Comparison of ENCODE assay signal across 35 mouse cellular contexts in the genomic region with DNA sequence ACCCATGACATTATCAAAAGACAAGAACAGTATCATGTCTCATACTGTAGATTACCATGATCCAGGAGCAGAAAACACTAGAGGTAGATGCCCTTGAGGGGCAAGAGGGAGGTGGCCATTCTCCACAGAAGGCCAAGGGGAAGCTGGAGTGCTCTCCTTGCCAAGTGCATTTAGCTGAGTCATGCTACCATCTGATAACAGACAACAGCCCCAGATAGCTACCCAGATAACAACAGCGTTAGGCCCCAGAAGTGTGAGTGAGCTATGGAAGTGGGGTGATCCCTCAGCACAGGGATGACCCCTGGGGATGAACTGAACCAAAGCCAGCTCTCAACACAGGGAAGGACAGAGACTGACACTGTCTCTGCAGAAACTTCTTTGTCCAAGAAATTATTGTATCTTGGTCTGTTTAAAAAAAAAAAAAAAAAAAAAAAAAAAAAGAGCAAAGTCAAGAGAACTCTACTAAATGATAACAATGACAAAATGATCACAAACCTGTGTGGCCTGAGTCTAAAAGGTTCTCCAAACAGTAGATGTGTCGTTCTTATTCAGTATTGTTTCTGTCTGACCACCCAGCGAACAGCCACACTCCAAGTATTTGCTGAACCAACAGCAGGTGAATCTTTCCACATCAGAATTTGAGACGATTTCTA. TPM values are rescaled to one million over a fixed set of nuclear protein-coding genes. Genes with fewer than 3 reads are reported as not detected.
DNase-seq lines count a peak whose midpoint lies in the region; ATAC-seq and TF ChIP-seq lines count a peak whose summit lies in the region.
"Had no signal": no experiment of that assay in that cellular context is flagged by ENCODE, and none has a peak within 500 bp of the region (broad histone marks: within the 10 kb centered on the region; RNA-seq: fewer than 3 reads in every experiment).

No protein-coding gene starts in this region.

- DNase-seq in adrenal gland, adult 2 months, result peak; percentile 44
- no peak for DNase-seq in adrenal gland, postnatal 25 days
- DNase-seq in ES-E14 (ENCODE audit: low read depth, low spot score), result no peak
- DNase-seq in adrenal gland, postnatal 36 days, result peak; percentile 41
- DNase-seq in kidney, postnatal 4 days, result no peak
- DNase-seq in midbrain, embryonic 14.5 days, result no peak
- DNase-seq in retina, postnatal 1 day, result no peak
- DNase-seq: B cell, adult 2 months; cerebellum, adult 8-10 months; gastrocnemius, postnatal 14 days; heart, adult 11 months; kidney, adult 8-10 months; kidney, postnatal 10 days; lung, postnatal 4 days; thymus, adult 2 months; thymus, postnatal 36 days had no signal

- WGBS in midbrain, embryonic 14.5 days, result 90% methylated on average over 4 of the region's 4 CpGs

- H3K9me3 ChIP-seq in ES-E14 (ENCODE audit: control insufficient read depth, insufficient read depth, low read depth, low read length), result no peaks in the 10 kb centered on the region
- H3K9me3 ChIP-seq in midbrain, embryonic 14.5 days (ENCODE audit: control insufficient read depth, low read length), result no peaks in the 10 kb centered on the region
- H3K9me3 ChIP-seq: embryonic facial prominence, embryonic 13.5 days; forebrain, embryonic 10.5 days; heart, embryonic 10.5 days; heart, embryonic 15.5 days; hindbrain, embryonic 13.5 days; limb, embryonic 13.5 days; lung, embryonic 15.5 days; midbrain, embryonic 15.5 days had no signal

- in situ Hi-C loops in ES-E14 (cut with MboI; ENCODE audit: low sequenced_read_pairs in 2 of 2, unreplicated experiment in 2 of 2), result no loop called here

- H3K27me3 ChIP-seq in midbrain, embryonic 14.5 days (ENCODE audit: control insufficient read depth, insufficient read depth, low read length), result no peaks in the 10 kb centered on the region
- H3K27me3 ChIP-seq: CH12.LX; embryonic facial prominence, embryonic 13.5 days; heart, embryonic 15.5 days; hindbrain, embryonic 13.5 days; limb, embryonic 13.5 days; lung, embryonic 15.5 days; midbrain, embryonic 15.5 days had no signal

- H3K4me3 ChIP-seq in ES-E14 (ENCODE audit: insufficient read depth in 1 of 2, low read depth in 1 of 2, low read length in 2 of 2, poor library complexity in 1 of 2, severe bottlenecking in 1 of 2), result peak overlapping the region in 1 of 2 experiments; percentile 57; a peak in 1 of 4 replicates
- H3K4me3 ChIP-seq in midbrain, embryonic 14.5 days (replicated peaks; ENCODE audit: low read depth, low read length), result no peak overlapping the region
- H3K4me3 ChIP-seq: embryonic facial prominence, embryonic 13.5 days; forebrain, embryonic 10.5 days; heart, embryonic 10.5 days; heart, embryonic 15.5 days; hindbrain, embryonic 13.5 days; left cerebral cortex, adult 2 months; limb, embryonic 13.5 days; lung, embryonic 15.5 days; midbrain, embryonic 15.5 days had no signal

- no peak overlapping the region for H3K27ac ChIP-seq in ES-E14 (ENCODE audit: insufficient read depth, low read depth, low read length, poor library complexity, severe bottlenecking)
- no peak overlapping the region for H3K27ac ChIP-seq in midbrain, embryonic 14.5 days (replicated peaks; ENCODE audit: low read depth, low read length)
- H3K27ac ChIP-seq: embryonic facial prominence, embryonic 13.5 days; forebrain, embryonic 10.5 days; heart, embryonic 10.5 days; heart, embryonic 15.5 days; hindbrain, embryonic 13.5 days; left cerebral cortex, adult 2 months; limb, embryonic 13.5 days; lung, embryonic 15.5 days; midbrain, embryonic 15.5 days had no signal

- peak; percentile 77 for ATAC-seq in megakaryocyte progenitor cell, adult 5-6 weeks (replicated peaks; ENCODE audit: poor library complexity)
- ATAC-seq in midbrain, embryonic 14.5 days (ENCODE audit: low FRiP score, low TSS enrichment), result no peak
- ATAC-seq: forebrain, embryonic 16.5 days; intestine, embryonic 16.5 days; midbrain, embryonic 15.5 days had no signal

- H3K9ac ChIP-seq in ES-E14 (ENCODE audit: insufficient read depth, low read depth, low read length, poor library complexity, severe bottlenecking), result no peak overlapping the region
- H3K9ac ChIP-seq in midbrain, embryonic 14.5 days (replicated peaks; ENCODE audit: low read length), result no peak overlapping the region
- H3K9ac ChIP-seq: embryonic facial prominence, embryonic 13.5 days; heart, embryonic 15.5 days; hindbrain, embryonic 13.5 days; limb, embryonic 13.5 days; lung, embryonic 15.5 days; midbrain, embryonic 15.5 days had no signal

- no peaks in the 10 kb centered on the region for H3K36me3 ChIP-seq in ES-E14 (ENCODE audit: control insufficient read depth, insufficient read depth, low read length, poor library complexity, severe bottlenecking)
- no peaks in the 10 kb centered on the region for H3K36me3 ChIP-seq in midbrain, embryonic 14.5 days (ENCODE audit: control insufficient read depth, insufficient read depth, low read length)
- H3K36me3 ChIP-seq: embryonic facial prominence, embryonic 13.5 days; forebrain, embryonic 10.5 days; heart, embryonic 10.5 days; heart, embryonic 15.5 days; hindbrain, embryonic 13.5 days; limb, embryonic 13.5 days; lung, embryonic 15.5 days; midbrain, embryonic 15.5 days had no signal

- H3K4me2 ChIP-seq in midbrain, embryonic 14.5 days (ENCODE audit: low read length), result no peak overlapping the region
- H3K4me2 ChIP-seq: embryonic facial prominence, embryonic 13.5 days; heart, embryonic 15.5 days; hindbrain, embryonic 13.5 days; limb, embryonic 13.5 days; liver, embryonic 11.5 days; lung, embryonic 15.5 days; midbrain, embryonic 15.5 days had no signal

- peaks cover 4 to 8% of the 10 kb centered on the region in 2 experiments; a peak in 1 of 4 replicates for H3K4me1 ChIP-seq in ES-E14 (ENCODE audit: control insufficient read depth in 2 of 2, insufficient read depth in 2 of 2, low read length in 2 of 2, poor library complexity in 1 of 2)
- H3K4me1 ChIP-seq in midbrain, embryonic 14.5 days (ENCODE audit: control insufficient read depth, insufficient read depth, low read length), result no peaks in the 10 kb centered on the region
- H3K4me1 ChIP-seq: embryonic facial prominence, embryonic 13.5 days; forebrain, embryonic 10.5 days; heart, embryonic 10.5 days; heart, embryonic 15.5 days; hindbrain, embryonic 13.5 days; limb, embryonic 13.5 days; lung, embryonic 15.5 days; midbrain, embryonic 15.5 days had no signal

TF ChIP-seq in ES-E14, 5 proteins besides CTCF, POLR2A, EP300 and RAD21:
- TF ChIP-seq ZNF384 (IDR thresholded peaks at IDR 0.05; ENCODE audit: low read depth, low read length), result 0 out of 2 replicates have a peak, but pooled peaks have one; percentile 10
- TF ChIP-seq MAFK (IDR thresholded peaks at IDR 0.05; ENCODE audit: insufficient read depth, low read depth, low read length), result peak; percentile 52; the same call in 1 of the 2 replicates
- TF ChIP-seq ZC3H11A (IDR thresholded peaks at IDR 0.05; ENCODE audit: borderline replicate concordance, low read depth, low read length), result no peak

RNA-seq across cellular contexts. Expression of gene Piwil4, which starts 0.9 kb away (rescaled TPM):
- total RNA-seq in adrenal gland, adult 2 months (2021), result under 1 TPM in 1 of 2 experiments, not detected in 1; 0.14 TPM
- polyA plus RNA-seq in adrenal gland, adult 2 months (2012; rRNA removed), result 0.10 and 0.16 TPM in 2 replicates
- total RNA-seq in adrenal gland, postnatal 25 days (2021), result 0.12 TPM in 1 of 2 replicates, not detected in the other
- total RNA-seq in ES-E14 (2012; rRNA removed), result 2.7 and 4.8 TPM in 2 replicates
- total RNA-seq in adrenal gland, postnatal 36 days (2021), result under 1 TPM in 1 of 2 experiments, not detected in 1; 0.20 TPM
- 0.29 TPM in 1 of 2 replicates, not detected in the other for total RNA-seq in megakaryocyte progenitor cell, adult 5-6 weeks (2015)
- total RNA-seq in megakaryocyte progenitor cell, adult 5-6 weeks (2017), result not detected in 2 replicates
- 0.40 and 0.41 TPM in 2 replicates for polyA plus RNA-seq in midbrain, embryonic 14.5 days (2014; fragmentation: Nextera tagmentation; extraction: Ambion mirVana)
- total RNA-seq: layer of hippocampus, adult 18-20 months; left cerebral cortex, adult 2 months; left cerebral cortex, postnatal 36 days had no signal
- polyA plus RNA-seq: embryonic facial prominence, embryonic 13.5 days; heart, embryonic 10.5 days; limb, embryonic 13.5 days had no signal

RNA-seq across cellular contexts. Expression of gene Fut4, which starts 12.6 kb away (rescaled TPM):
- total RNA-seq in adrenal gland, adult 2 months (2021), result 1 to 10 TPM in 1 of 2 experiments, under 1 TPM in 1; 0.35 to 2.0 TPM
- polyA plus RNA-seq in adrenal gland, adult 2 months (2012; rRNA removed), result 1.7 and 1.8 TPM in 2 replicates
- total RNA-seq in adrenal gland, postnatal 25 days (2021), result 0.95 and 1.3 TPM in 2 replicates
- total RNA-seq in ES-E14 (2012; rRNA removed), result 1.3 and 1.4 TPM in 2 replicates
- 1 to 10 TPM; 1.2 TPM for total RNA-seq in adrenal gland, postnatal 36 days (2021)
- total RNA-seq in megakaryocyte progenitor cell, adult 5-6 weeks (2015), result 6.3 and 10.0 TPM in 2 replicates
- 8.6 and 9.3 TPM in 2 replicates for total RNA-seq in megakaryocyte progenitor cell, adult 5-6 weeks (2017)
- 1.3 and 1.9 TPM in 2 replicates for polyA plus RNA-seq in midbrain, embryonic 14.5 days (2014; fragmentation: Nextera tagmentation; extraction: Ambion mirVana)
- total RNA-seq: CH12.LX had no signal

RNA-seq across cellular contexts. Expression of gene 1700012B09Rik, which starts 31.2 kb away (rescaled TPM):
- total RNA-seq in adrenal gland, adult 2 months (2021), result not detected
- not detected in 2 replicates for polyA plus RNA-seq in adrenal gland, adult 2 months (2012; rRNA removed)
- not detected in 2 replicates for total RNA-seq in adrenal gland, postnatal 25 days (2021)
- not detected in 2 replicates for total RNA-seq in ES-E14 (2012; rRNA removed)
- not detected for total RNA-seq in adrenal gland, postnatal 36 days (2021)
- 7.4 and 9.9 TPM in 2 replicates for total RNA-seq in megakaryocyte progenitor cell, adult 5-6 weeks (2015)
- 7.1 and 10.8 TPM in 2 replicates for total RNA-seq in megakaryocyte progenitor cell, adult 5-6 weeks (2017)
- polyA plus RNA-seq in midbrain, embryonic 14.5 days (2014; fragmentation: Nextera tagmentation; extraction: Ambion mirVana), result 0.67 and 1.2 TPM in 2 replicates
- total RNA-seq: CH12.LX; gastrocnemius, postnatal 14 days; heart, postnatal 25 days; left cerebral cortex, adult 2 months; left cerebral cortex, postnatal 36 days had no signal
- polyA plus RNA-seq: embryonic facial prominence, embryonic 13.5 days; forebrain, embryonic 10.5 days; heart, embryonic 10.5 days; intestine, embryonic 16.5 days; liver, embryonic 11.5 days; liver, embryonic 16.5 days; neural tube, embryonic 11.5 days had no signal

RNA-seq across cellular contexts. Expression of gene Mre11a, which starts 44.8 kb away (rescaled TPM):
- total RNA-seq in adrenal gland, adult 2 months (2021), result 10 to 100 TPM; 14.5 to 17.3 TPM
- 1.1 and 1.5 TPM in 2 replicates for polyA plus RNA-seq in adrenal gland, adult 2 months (2012; rRNA removed)
- total RNA-seq in adrenal gland, postnatal 25 days (2021), result 20.4 and 22.0 TPM in 2 replicates
- total RNA-seq in ES-E14 (2012; rRNA removed), result 34.9 and 46.0 TPM in 2 replicates
- 10 to 100 TPM; 18.4 to 21.5 TPM for total RNA-seq in adrenal gland, postnatal 36 days (2021)
- 21.6 and 27.4 TPM in 2 replicates for total RNA-seq in megakaryocyte progenitor cell, adult 5-6 weeks (2015)
- total RNA-seq in megakaryocyte progenitor cell, adult 5-6 weeks (2017), result 68.7 and 95.2 TPM in 2 replicates
- polyA plus RNA-seq in midbrain, embryonic 14.5 days (2014; fragmentation: Nextera tagmentation; extraction: Ambion mirVana), result 9.0 and 16.1 TPM in 2 replicates

RNA-seq across cellular contexts. Expression of gene Ankrd49, which starts 45.0 kb away (rescaled TPM):
- total RNA-seq in adrenal gland, adult 2 months (2021), result 10 to 100 TPM; 13.3 TPM
- polyA plus RNA-seq in adrenal gland, adult 2 months (2012; rRNA removed), result 1.3 and 1.6 TPM in 2 replicates
- total RNA-seq in adrenal gland, postnatal 25 days (2021), result 14.8 and 18.0 TPM in 2 replicates
- total RNA-seq in ES-E14 (2012; rRNA removed), result 44.4 and 48.7 TPM in 2 replicates
- 10 to 100 TPM; 12.2 to 16.0 TPM for total RNA-seq in adrenal gland, postnatal 36 days (2021)
- 71.1 and 80.4 TPM in 2 replicates for total RNA-seq in megakaryocyte progenitor cell, adult 5-6 weeks (2015)
- 66.5 and 80.6 TPM in 2 replicates for total RNA-seq in megakaryocyte progenitor cell, adult 5-6 weeks (2017)
- 32.2 and 35.4 TPM in 2 replicates for polyA plus RNA-seq in midbrain, embryonic 14.5 days (2014; fragmentation: Nextera tagmentation; extraction: Ambion mirVana)

Comparison
In these comparisons a context has a peak if more than half of its experiments do, and no peak if none do; other contexts are left out.
1. DNase-seq: peak in adrenal gland, adult 2 months (single experiment) and adrenal gland, postnatal 36 days (2 of 2); none in adrenal gland, postnatal 25 days (single experiment), ES-E14 (single experiment), kidney, postnatal 4 days (0 of 2), midbrain, embryonic 14.5 days (single experiment) and retina, postnatal 1 day (single experiment).